Mouse (Mus musculus): ENCODE data around the gene Fbxl7. TPM values are rescaled to one million over a fixed set of nuclear protein-coding genes. Genes with fewer than 3 reads are reported as not detected.

Fbxl7 gene
- polyA plus RNA-seq (2012; rRNA removed) = 1.5 and 1.7 TPM in 2 replicates

- no peaks in the 10 kb centered on the region for H3K4me1 ChIP-seq (ENCODE audit: control insufficient read depth, insufficient read depth, low read length)
- TF ChIP-seq POLR2A (IDR thresholded peaks at IDR 0.05; ENCODE audit: borderline replicate concordance, insufficient read depth, low read length) = no peak
- TF ChIP-seq CTCF (IDR thresholded peaks at IDR 0.05; ENCODE audit: borderline replicate concordance, insufficient read depth, low read depth, low read length) = no peak
- H3K27ac ChIP-seq (ENCODE audit: insufficient read depth, low read length) = no peak within 1 kb of the TSS
- under 1% methylated on average over 58 of the region's 58 CpGs for WGBS
- H3K4me3 ChIP-seq (replicated peaks; ENCODE audit: insufficient read depth, low read depth, low read length) = peak within 1 kb of the TSS; percentile 51
- peaks cover 3% of the 10 kb centered on the region; the same call in 1 of the 2 replicates for H3K27me3 ChIP-seq (ENCODE audit: control insufficient read depth, insufficient read depth, low read length)
- DNase-seq = peak; percentile 44 to 50
Observed at GRCm38 (mm10) chr15:26895251-26895711, at the start of gene Fbxl7. Gene Fbxl7 (minus strand): TSS chr15:26895580.

GRCm38 (mm10) chr15:26922026-26922425, 26.6 kb upstream of the Fbxl7 start:
- Histone ChIP-seq H3K4me3 (replicated peaks; ENCODE audit: insufficient read depth, low read depth, low read length) (no peak overlapping the region), H3K27ac (ENCODE audit: insufficient read depth, low read length) (no peak overlapping the region), H3K27me3 (ENCODE audit: control insufficient read depth, insufficient read depth, low read length) (no peaks in the 10 kb centered on the region), H3K4me1 (ENCODE audit: control insufficient read depth, insufficient read depth, low read length) (no peaks in the 10 kb centered on the region)
- 39% methylated on average over 2 of the region's 2 CpGs for WGBS
- TF ChIP-seq POLR2A (IDR thresholded peaks at IDR 0.05; ENCODE audit: borderline replicate concordance, insufficient read depth, low read length) (no peak), CTCF (IDR thresholded peaks at IDR 0.05; ENCODE audit: borderline replicate concordance, insufficient read depth, low read depth, low read length) (no peak)
- DNase-seq = no peak

- TF ChIP-seq CTCF (IDR thresholded peaks at IDR 0.05; ENCODE audit: borderline replicate concordance, insufficient read depth, low read depth, low read length) = no peak
- no peak for TF ChIP-seq POLR2A (IDR thresholded peaks at IDR 0.05; ENCODE audit: borderline replicate concordance, insufficient read depth, low read length)
- Histone ChIP-seq H3K27ac (ENCODE audit: insufficient read depth, low read length) (no peak overlapping the region), H3K4me1 (ENCODE audit: control insufficient read depth, insufficient read depth, low read length) (no peaks in the 10 kb centered on the region), H3K27me3 (ENCODE audit: control insufficient read depth, insufficient read depth, low read length) (no peaks in the 10 kb centered on the region), H3K4me3 (replicated peaks; ENCODE audit: insufficient read depth, low read depth, low read length) (no peak overlapping the region)
- DNase-seq = no peak
Observed at GRCm38 (mm10) chr15:26913427-26913826, 18.0 kb upstream of the Fbxl7 start.

GRCm38 (mm10) chr15:26895761-26896160, 381 bp upstream of the Fbxl7 start:
- H3K27ac ChIP-seq (ENCODE audit: insufficient read depth, low read length) = no peak overlapping the region
- WGBS = 1% methylated on average over 14 of the region's 14 CpGs
- H3K4me3 ChIP-seq (replicated peaks; ENCODE audit: insufficient read depth, low read depth, low read length) = peak overlapping the region; percentile 51
- peaks cover 3% of the 10 kb centered on the region; the same call in 1 of the 2 replicates for H3K27me3 ChIP-seq (ENCODE audit: control insufficient read depth, insufficient read depth, low read length)
- DNase-seq = no peak
- no peaks in the 10 kb centered on the region for H3K4me1 ChIP-seq (ENCODE audit: control insufficient read depth, insufficient read depth, low read length)
- TF ChIP-seq POLR2A (IDR thresholded peaks at IDR 0.05; ENCODE audit: borderline replicate concordance, insufficient read depth, low read length) (no peak), CTCF (IDR thresholded peaks at IDR 0.05; ENCODE audit: borderline replicate concordance, insufficient read depth, low read depth, low read length) (no peak)

GRCm38 (mm10) chr15:26894801-26895229, 565 bp downstream of the Fbxl7 start:
- no peak overlapping the region for H3K27ac ChIP-seq (ENCODE audit: insufficient read depth, low read length)
- DNase-seq = peak in 1 of 2 experiments; percentile 4
- H3K27me3 ChIP-seq (ENCODE audit: control insufficient read depth, insufficient read depth, low read length) = peaks cover 3% of the 10 kb centered on the region; the same call in 1 of the 2 replicates
- no peaks in the 10 kb centered on the region for H3K4me1 ChIP-seq (ENCODE audit: control insufficient read depth, insufficient read depth, low read length)
- TF ChIP-seq CTCF (IDR thresholded peaks at IDR 0.05; ENCODE audit: borderline replicate concordance, insufficient read depth, low read depth, low read length) (no peak), POLR2A (IDR thresholded peaks at IDR 0.05; ENCODE audit: borderline replicate concordance, insufficient read depth, low read length) (no peak)
- under 1% methylated on average over 28 of the region's 28 CpGs for WGBS
- H3K4me3 ChIP-seq (replicated peaks; ENCODE audit: insufficient read depth, low read depth, low read length) = peak overlapping the region; percentile 5

- TF ChIP-seq CTCF (IDR thresholded peaks at IDR 0.05; ENCODE audit: borderline replicate concordance, insufficient read depth, low read depth, low read length) (no peak), POLR2A (IDR thresholded peaks at IDR 0.05; ENCODE audit: borderline replicate concordance, insufficient read depth, low read length) (no peak)
- no peaks in the 10 kb centered on the region for H3K4me1 ChIP-seq (ENCODE audit: control insufficient read depth, insufficient read depth, low read length)
- no peak overlapping the region for H3K4me3 ChIP-seq (replicated peaks; ENCODE audit: insufficient read depth, low read depth, low read length)
- DNase-seq = no peak
- H3K27me3 ChIP-seq (ENCODE audit: control insufficient read depth, insufficient read depth, low read length) = peaks cover 3% of the 10 kb centered on the region; the same call in 1 of the 2 replicates
- H3K27ac ChIP-seq (ENCODE audit: insufficient read depth, low read length) = no peak overlapping the region
- 7% methylated on average over 12 of the region's 12 CpGs for WGBS
Observed at GRCm38 (mm10) chr15:26894031-26894655, 1.2 kb downstream of the Fbxl7 start.

GRCm38 (mm10) chr15:26893136-26893535, 2.2 kb downstream of the Fbxl7 start:
- peaks cover 3% of the 10 kb centered on the region; the same call in 1 of the 2 replicates for H3K27me3 ChIP-seq (ENCODE audit: control insufficient read depth, insufficient read depth, low read length)
- H3K4me1 ChIP-seq (ENCODE audit: control insufficient read depth, insufficient read depth, low read length) = no peaks in the 10 kb centered on the region
- H3K27ac ChIP-seq (ENCODE audit: insufficient read depth, low read length) = no peak overlapping the region
- 56% methylated on average over 4 of the region's 4 CpGs for WGBS
- TF ChIP-seq CTCF (IDR thresholded peaks at IDR 0.05; ENCODE audit: borderline replicate concordance, insufficient read depth, low read depth, low read length) (no peak), POLR2A (IDR thresholded peaks at IDR 0.05; ENCODE audit: borderline replicate concordance, insufficient read depth, low read length) (no peak)
- no peak overlapping the region for H3K4me3 ChIP-seq (replicated peaks; ENCODE audit: insufficient read depth, low read depth, low read length)
- no peak for DNase-seq

- 77% methylated on average over 5 of the region's 5 CpGs for WGBS
- DNase-seq = no peak
- Histone ChIP-seq H3K4me3 (replicated peaks; ENCODE audit: insufficient read depth, low read depth, low read length) (no peak overlapping the region), H3K27me3 (ENCODE audit: control insufficient read depth, insufficient read depth, low read length) (peaks cover under 1% of the 10 kb centered on the region; the same call in 1 of the 2 replicates), H3K4me1 (ENCODE audit: control insufficient read depth, insufficient read depth, low read length) (no peaks in the 10 kb centered on the region), H3K27ac (ENCODE audit: insufficient read depth, low read length) (no peak overlapping the region)
- no peak for TF ChIP-seq CTCF (IDR thresholded peaks at IDR 0.05; ENCODE audit: borderline replicate concordance, insufficient read depth, low read depth, low read length)
- TF ChIP-seq POLR2A (IDR thresholded peaks at IDR 0.05; ENCODE audit: borderline replicate concordance, insufficient read depth, low read length) = no peak
Observed at GRCm38 (mm10) chr15:26889971-26890370, 5.4 kb downstream of the Fbxl7 start.
